Mouse (Mus musculus) frontal cortex, postnatal 36 days (tissue): ENCODE results near the gene Prim1.

Experiments used
- DNase-seq, 2 experiments: peaks; one replicate each; pipeline ENCODE4 v3.0.0; 2022; ENCODE audit warnings: low spot score in 2 of 2

Prim1 gene

GRCm38 (mm10) chr10:128015068-128015934 is at the start of gene Prim1:
TSS of gene Prim1 (plus strand) at chr10:128015168.
- peak; percentile 77 to 82 for DNase-seq

- no peak for DNase-seq
These were observed 48.5 kb upstream of the Prim1 start for GRCm38 (mm10) chr10:127966506-127966905.

GRCm38 (mm10) chr10:127969820-127970219 is 45.1 kb upstream of the Prim1 start:
- DNase-seq = no peak

GRCm38 (mm10) chr10:127970359-127970831 is 44.6 kb upstream of the Prim1 start:
- no peak for DNase-seq

GRCm38 (mm10) chr10:127971135-127971534 is 43.8 kb upstream of the Prim1 start:
- no peak for DNase-seq

- no peak for DNase-seq
These were observed 40.9 kb upstream of the Prim1 start for GRCm38 (mm10) chr10:127974062-127974461.

GRCm38 (mm10) chr10:127975503-127975902 is 39.5 kb upstream of the Prim1 start:
- DNase-seq = no peak

GRCm38 (mm10) chr10:127984650-127985049 is 30.3 kb upstream of the Prim1 start:
- DNase-seq = peak; percentile 6 to 30

- peak in 1 of 2 experiments; percentile 1 for DNase-seq
These were observed 29.4 kb upstream of the Prim1 start for GRCm38 (mm10) chr10:127985601-127986000.

- DNase-seq = no peak
These were observed 18.3 kb upstream of the Prim1 start for GRCm38 (mm10) chr10:127996690-127997089.

GRCm38 (mm10) chr10:127998260-127998659 is 16.7 kb upstream of the Prim1 start:
- DNase-seq = no peak

GRCm38 (mm10) chr10:128003281-128003801 is 11.6 kb upstream of the Prim1 start:
- DNase-seq = no peak

GRCm38 (mm10) chr10:128004918-128005317 is 10.1 kb upstream of the Prim1 start:
- no peak for DNase-seq

GRCm38 (mm10) chr10:128005479-128005878 is 9.5 kb upstream of the Prim1 start:
- no peak for DNase-seq

GRCm38 (mm10) chr10:128007446-128007845 is 7.5 kb upstream of the Prim1 start, which contains the start of gene Hsd17b6:
TSS of gene Hsd17b6 (minus strand) at chr10:128007611.
- DNase-seq = no peak

GRCm38 (mm10) chr10:128008207-128008889 is 6.6 kb upstream of the Prim1 start:
- peak; percentile 68 to 90 for DNase-seq

- DNase-seq = no peak
These were observed 5.2 kb upstream of the Prim1 start for GRCm38 (mm10) chr10:128009735-128010134.

- DNase-seq = no peak
These were observed 7.2 kb downstream of the Prim1 start for GRCm38 (mm10) chr10:128022196-128022595.

- no peak for DNase-seq
These were observed 8.5 kb downstream of the Prim1 start for GRCm38 (mm10) chr10:128023496-128023895.

GRCm38 (mm10) chr10:128029931-128030330 is 15.0 kb downstream of the Prim1 start:
- DNase-seq = no peak

- DNase-seq = no peak
These were observed 15.9 kb downstream of the Prim1 start for GRCm38 (mm10) chr10:128030860-128031259.

- peak; percentile 41 to 51 for DNase-seq
These were observed 21.9 kb downstream of the Prim1 start for GRCm38 (mm10) chr10:128036746-128037425.
